Mouse (Mus musculus) adrenal gland, adult 8-10 months (tissue): ENCODE results near the gene Tmem106a. TPM values are rescaled to one million over a fixed set of nuclear protein-coding genes. Genes with fewer than 3 reads are reported as not detected.
"Not testable (repeated sequence)": the region's sequence is repeated elsewhere in the genome, so short reads cannot be mapped to it uniquely, and the experiment has no call there.

ENCODE experiments used
- DNase-seq: peaks from one replicate; pipeline ENCODE4 v3.0.0; 2022
- total RNA-seq, 4 experiments: library from RNA; stranded (reverse); gene quantifications; 2 replicates each; pipeline ENCODE4 v1.2.4; 2022

Gene Tmem106a
- total RNA-seq = 10 to 100 TPM; 12.6 to 23.8 (median 18.7) TPM

GRCm38 (mm10) chr11:101582054-101583035 is at the start of gene Tmem106a:
Gene Tmem106a, plus strand, starts transcription at chr11:101582242.
- peak; percentile 51 for DNase-seq

DNA sequence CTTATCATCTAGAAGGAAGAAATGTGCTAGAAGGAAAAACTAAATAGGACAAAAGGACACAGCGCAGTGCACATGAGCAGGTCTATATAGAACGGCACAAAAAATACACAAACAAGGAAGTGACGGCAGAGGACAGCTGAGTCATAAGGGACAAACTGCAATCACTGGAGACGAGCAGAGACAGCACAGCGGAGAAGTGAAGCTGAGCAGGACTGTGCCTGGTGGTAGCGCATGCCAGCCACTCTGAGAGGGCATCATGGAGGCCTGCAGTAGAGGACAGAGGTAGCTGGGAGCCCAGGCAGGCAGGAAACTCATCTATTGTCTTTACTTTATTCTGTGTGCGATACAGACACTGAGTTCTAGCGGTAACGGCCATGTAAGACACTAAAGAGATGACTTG is 38.5 kb upstream of the Tmem106a start:
- DNase-seq = no peak

GRCm38 (mm10) chr11:101544132-101544531 is 37.9 kb upstream of the Tmem106a start:
- no peak for DNase-seq

GRCm38 (mm10) chr11:101548526-101548925 is 33.5 kb upstream of the Tmem106a start:
- DNase-seq = no peak

- DNase-seq = peak; percentile 84
Measured at GRCm38 (mm10) chr11:101551751-101552475, 30.1 kb upstream of the Tmem106a start, which contains the start of the genes Brca1 and Nbr1. Gene Brca1, minus strand, starts transcription at chr11:101551955. Gene Nbr1, plus strand, starts transcription at chr11:101552149.

- DNase-seq = peak; percentile 99
Measured at GRCm38 (mm10) chr11:101552476-101553300, 29.4 kb upstream of the Tmem106a start.

- DNase-seq = no peak
Measured at GRCm38 (mm10) chr11:101553354-101553930, 28.6 kb upstream of the Tmem106a start.

- DNase-seq = no peak
Measured at GRCm38 (mm10) chr11:101556541-101556940, 25.5 kb upstream of the Tmem106a start.

GRCm38 (mm10) chr11:101556954-101557353 is 25.1 kb upstream of the Tmem106a start:
- no peak for DNase-seq

GRCm38 (mm10) chr11:101562391-101562790 is 19.7 kb upstream of the Tmem106a start:
- DNase-seq = no peak

- no peak for DNase-seq
Measured at GRCm38 (mm10) chr11:101568421-101568820, 13.6 kb upstream of the Tmem106a start.

- DNase-seq = no peak
Measured at GRCm38 (mm10) chr11:101576116-101576515, 5.9 kb upstream of the Tmem106a start.

GRCm38 (mm10) chr11:101581081-101581764 is 819 bp upstream of the Tmem106a start:
- no peak for DNase-seq

GRCm38 (mm10) chr11:101583205-101583604 is 1.2 kb downstream of the Tmem106a start:
- no peak for DNase-seq

GRCm38 (mm10) chr11:101585031-101585430 is 3.0 kb downstream of the Tmem106a start:
- DNase-seq = not testable (repeated sequence)

DNA sequence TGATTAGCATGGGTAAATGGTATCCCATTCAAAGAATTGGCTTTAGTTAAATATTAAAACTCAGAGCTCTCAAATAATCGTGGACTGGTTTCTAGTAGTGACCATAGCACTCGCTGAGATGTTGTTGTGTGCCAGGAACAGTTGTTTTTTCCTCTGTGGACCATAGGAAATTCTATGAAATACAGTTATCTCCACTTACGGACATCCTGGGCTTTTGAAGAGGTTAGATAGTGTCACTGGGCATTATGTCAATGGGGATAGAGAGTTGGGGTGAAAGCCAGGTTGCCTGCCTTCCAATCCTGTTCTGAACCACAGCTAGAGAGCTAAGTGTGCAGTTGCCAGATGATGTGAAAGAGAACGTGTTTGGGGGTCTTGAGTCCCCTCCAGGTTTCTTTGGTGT is 3.8 kb downstream of the Tmem106a start:
- no peak for DNase-seq

- DNase-seq = no peak
Measured at GRCm38 (mm10) chr11:101587676-101588075, 5.6 kb downstream of the Tmem106a start.

DNA sequence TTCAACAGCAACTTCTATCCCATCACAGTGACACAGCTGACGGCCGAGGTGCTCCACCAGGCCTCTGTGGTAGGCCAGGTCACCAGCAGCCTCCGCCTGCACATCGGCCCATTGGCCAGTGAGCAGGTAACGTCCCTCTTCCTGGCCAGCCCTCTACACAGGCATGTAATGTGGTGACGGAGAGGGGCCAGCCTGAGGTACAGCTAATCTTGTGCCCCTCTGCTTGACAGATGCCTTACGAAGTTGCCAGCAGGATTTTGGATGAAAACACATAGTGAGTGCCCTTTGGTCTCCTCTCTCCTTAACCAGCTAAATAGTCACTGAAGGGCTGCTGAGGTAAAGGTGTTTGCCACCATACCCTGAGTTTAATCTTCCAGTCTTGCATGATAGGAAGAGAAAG is 6.8 kb downstream of the Tmem106a start:
- DNase-seq = no peak

DNA sequence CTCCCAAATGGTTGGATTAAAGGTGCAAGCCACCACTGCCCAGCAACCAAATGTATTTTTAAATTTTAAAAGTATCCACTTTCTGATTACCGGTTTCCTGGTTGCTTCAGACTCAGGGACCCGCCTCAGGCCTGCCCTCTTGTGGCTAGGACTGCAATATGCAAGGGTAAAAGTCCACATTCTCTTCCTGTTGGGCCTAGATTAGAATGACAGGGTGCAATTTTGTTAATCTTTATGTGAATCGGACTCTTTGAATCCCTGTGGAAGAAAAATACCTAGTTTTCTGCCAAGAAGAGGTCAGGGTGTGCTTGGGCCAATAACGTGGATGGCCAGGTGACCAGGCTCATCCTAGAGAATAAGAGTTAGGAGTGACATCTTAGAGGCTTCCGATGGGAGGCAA is 7.4 kb downstream of the Tmem106a start:
- DNase-seq = no peak

DNA sequence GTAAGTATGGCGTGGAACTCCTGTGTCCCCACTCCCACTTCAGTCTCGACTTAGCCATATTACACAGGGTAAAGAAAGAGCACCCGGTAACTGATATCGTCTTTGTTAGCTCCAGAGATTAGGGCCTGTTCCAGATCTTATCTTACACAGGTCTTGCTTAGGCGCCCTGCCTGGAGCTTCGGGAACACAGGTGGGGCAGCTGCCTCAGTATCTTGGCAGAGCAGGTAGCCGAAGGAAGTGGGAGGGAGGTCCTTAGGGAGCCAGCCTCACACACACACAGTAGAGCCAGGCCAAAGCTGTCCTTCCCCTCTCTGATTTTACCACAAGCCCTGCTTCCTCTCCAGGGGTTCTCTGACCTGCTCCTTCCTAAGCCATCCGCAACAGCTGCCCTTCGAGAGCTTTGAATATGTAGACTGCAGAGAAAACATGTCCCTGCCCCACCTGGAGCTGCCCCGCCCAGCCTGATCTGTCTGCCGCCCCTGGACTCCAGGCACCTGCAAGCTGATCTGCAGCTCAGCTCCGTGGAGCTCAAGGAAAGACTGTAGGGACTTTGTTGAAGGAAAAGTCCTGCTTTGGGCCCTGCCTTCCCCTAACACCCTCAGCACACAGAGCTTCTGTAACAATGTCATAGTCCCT is 8.1 kb downstream of the Tmem106a start:
- DNase-seq = no peak

- DNase-seq = no peak
Measured at GRCm38 (mm10) chr11:101599156-101599555, 17.1 kb downstream of the Tmem106a start, which contains the start of gene Gm11634. Gene Gm11634, minus strand, starts transcription at chr11:101599256.
